Mouse (Mus musculus): Measurements from ENCODE around the gene Olfr901. TPM values are rescaled to one million over a fixed set of nuclear protein-coding genes. Genes with fewer than 3 reads are reported as not detected.
"Not testable (repeated sequence)": the region's sequence is repeated elsewhere in the genome, so short reads cannot be mapped to it uniquely, and the experiment has no call there.

Olfr901 gene
- not detected in 2 replicates for polyA plus RNA-seq (2015; fragmentation: Nextera tagmentation; extraction: Ambion mirVana)

GRCm38 (mm10) chr9:38429155-38429554 is at the start of gene Olfr901:
Olfr901 (plus strand) TSS chr9:38429455.
- no peak within 1 kb of the TSS for H3K4me2 ChIP-seq
- WGBS, result 76% methylated on average over 1 of the region's 1 CpGs
- no peaks in the 10 kb centered on the region for H3K4me1 ChIP-seq

GRCm38 (mm10) chr9:38401398-38401797 is 27.9 kb upstream of the Olfr901 start, which contains the start of gene Olfr147:
Olfr147 (plus strand) TSS chr9:38401698.
- Histone ChIP-seq H3K27me3 (replicated peaks) (no peaks in the 10 kb centered on the region), H3K9ac (no peak within 1 kb of the TSS), H3K27ac (replicated peaks) (no peak within 1 kb of the TSS), H3K36me3 (no peaks in the 10 kb centered on the region), H3K9me3 (no peaks in the 10 kb centered on the region), H3K4me3 (no peak within 1 kb of the TSS), H3K4me1 (no peaks in the 10 kb centered on the region), H3K4me2 (no peak within 1 kb of the TSS)
- 64% methylated on average over 1 of the region's 1 CpGs for WGBS
- ATAC-seq (ENCODE audit: extremely low read depth, insufficient number of reproducible peaks, low FRiP score, low TSS enrichment), result no peak

More at GRCm38 (mm10) chr9:38429155-38429554, at the start of gene Olfr901:
- H3K36me3 ChIP-seq, result no peaks in the 10 kb centered on the region
- no peaks in the 10 kb centered on the region for H3K27me3 ChIP-seq (replicated peaks)
- no peak within 1 kb of the TSS for H3K27ac ChIP-seq (replicated peaks)
- peaks cover 6% of the 10 kb centered on the region; the same call in 1 of the 2 replicates for H3K9me3 ChIP-seq
- ATAC-seq (ENCODE audit: extremely low read depth, insufficient number of reproducible peaks, low FRiP score, low TSS enrichment), result no peak
- no peak within 1 kb of the TSS for H3K9ac ChIP-seq
- no peak within 1 kb of the TSS for H3K4me3 ChIP-seq

- WGBS, result 74% methylated on average over 3 of the region's 3 CpGs
- H3K27me3 ChIP-seq (replicated peaks); H3K9ac ChIP-seq; H3K27ac ChIP-seq (replicated peaks); H3K9me3 ChIP-seq; H3K4me1 ChIP-seq; ATAC-seq (ENCODE audit: extremely low read depth, insufficient number of reproducible peaks, low FRiP score, low TSS enrichment); H3K36me3 ChIP-seq; H3K4me3 ChIP-seq; H3K4me2 ChIP-seq: not testable (repeated sequence)
Measured at GRCm38 (mm10) chr9:38407502-38407901, 21.8 kb upstream of the Olfr901 start.

- H3K4me1 ChIP-seq; H3K4me2 ChIP-seq; H3K9me3 ChIP-seq; ATAC-seq (ENCODE audit: extremely low read depth, insufficient number of reproducible peaks, low FRiP score, low TSS enrichment); H3K36me3 ChIP-seq; H3K9ac ChIP-seq; H3K4me3 ChIP-seq; H3K27me3 ChIP-seq (replicated peaks); H3K27ac ChIP-seq (replicated peaks): not testable (repeated sequence)
- 84% methylated on average over 14 of the region's 14 CpGs for WGBS
Measured at GRCm38 (mm10) chr9:38413502-38413901, 15.8 kb upstream of the Olfr901 start.

GRCm38 (mm10) chr9:38423801-38424200 is 5.5 kb upstream of the Olfr901 start:
- no peak overlapping the region for H3K27ac ChIP-seq (replicated peaks)
- no peak overlapping the region for H3K4me3 ChIP-seq
- H3K4me2 ChIP-seq, result no peak overlapping the region
- H3K9me3 ChIP-seq, result peaks cover 9% of the 10 kb centered on the region; the same call in 1 of the 2 replicates
- no peaks in the 10 kb centered on the region for H3K27me3 ChIP-seq (replicated peaks)
- no peaks in the 10 kb centered on the region for H3K4me1 ChIP-seq
- no peak for ATAC-seq (ENCODE audit: extremely low read depth, insufficient number of reproducible peaks, low FRiP score, low TSS enrichment)
- H3K36me3 ChIP-seq, result no peaks in the 10 kb centered on the region
- no peak overlapping the region for H3K9ac ChIP-seq

GRCm38 (mm10) chr9:38427026-38427425 is 2.2 kb upstream of the Olfr901 start:
- WGBS, result 31% methylated on average over 1 of the region's 1 CpGs
- no peak for ATAC-seq (ENCODE audit: extremely low read depth, insufficient number of reproducible peaks, low FRiP score, low TSS enrichment)
- no peaks in the 10 kb centered on the region for H3K4me1 ChIP-seq
- no peaks in the 10 kb centered on the region for H3K27me3 ChIP-seq (replicated peaks)
- peaks cover 6% of the 10 kb centered on the region; the same call in 1 of the 2 replicates for H3K9me3 ChIP-seq
- no peaks in the 10 kb centered on the region for H3K36me3 ChIP-seq
- H3K4me3 ChIP-seq, result no peak overlapping the region
- no peak overlapping the region for H3K27ac ChIP-seq (replicated peaks)
- no peak overlapping the region for H3K4me2 ChIP-seq
- no peak overlapping the region for H3K9ac ChIP-seq

- no peak for ATAC-seq (ENCODE audit: extremely low read depth, insufficient number of reproducible peaks, low FRiP score, low TSS enrichment)
Measured at GRCm38 (mm10) chr9:38447352-38447751, 18.1 kb downstream of the Olfr901 start, which contains the start of gene Olfr902. Olfr902 (plus strand) TSS chr9:38447652.

GRCm38 (mm10) chr9:38462844-38463243 is 33.6 kb downstream of the Olfr901 start, which contains the start of gene Olfr904:
Olfr904 (plus strand) TSS chr9:38463144.
- H3K27ac ChIP-seq (replicated peaks), result no peak within 1 kb of the TSS
- H3K4me2 ChIP-seq, result no peak within 1 kb of the TSS
- H3K9ac ChIP-seq, result no peak within 1 kb of the TSS
- no peaks in the 10 kb centered on the region for H3K4me1 ChIP-seq
- ATAC-seq (ENCODE audit: extremely low read depth, insufficient number of reproducible peaks, low FRiP score, low TSS enrichment), result no peak
- no peaks in the 10 kb centered on the region for H3K36me3 ChIP-seq
- no peak within 1 kb of the TSS for H3K4me3 ChIP-seq
- H3K27me3 ChIP-seq (replicated peaks), result no peaks in the 10 kb centered on the region
- H3K9me3 ChIP-seq, result no peaks in the 10 kb centered on the region

More at GRCm38 (mm10) chr9:38447352-38447751, 18.1 kb downstream of the Olfr901 start, which contains the start of gene Olfr902:
- Histone ChIP-seq H3K27ac (replicated peaks) (no peak within 1 kb of the TSS), H3K4me3 (no peak within 1 kb of the TSS), H3K27me3 (replicated peaks) (no peaks in the 10 kb centered on the region), H3K36me3 (no peaks in the 10 kb centered on the region), H3K9ac (no peak within 1 kb of the TSS), H3K4me1 (no peaks in the 10 kb centered on the region), H3K9me3 (no peaks in the 10 kb centered on the region), H3K4me2 (no peak within 1 kb of the TSS)
- 83% methylated on average over 5 of the region's 5 CpGs for WGBS

GRCm38 (mm10) chr9:38470807-38471206 is 41.6 kb downstream of the Olfr901 start, which contains the start of gene Olfr905:
Olfr905 (plus strand) TSS chr9:38471107.
- Histone ChIP-seq H3K27ac (replicated peaks) (no peak within 1 kb of the TSS), H3K9ac (no peak within 1 kb of the TSS), H3K36me3 (no peaks in the 10 kb centered on the region), H3K9me3 (no peaks in the 10 kb centered on the region), H3K4me3 (no peak within 1 kb of the TSS), H3K27me3 (replicated peaks) (no peaks in the 10 kb centered on the region), H3K4me1 (no peaks in the 10 kb centered on the region), H3K4me2 (no peak within 1 kb of the TSS)
- no peak for ATAC-seq (ENCODE audit: extremely low read depth, insufficient number of reproducible peaks, low FRiP score, low TSS enrichment)

Other genes with a start within 250 kb of the Olfr901 start
- gene Olfr891, start 248.6 kb upstream of the Olfr901 start, polyA plus RNA-seq (2015; fragmentation: Nextera tagmentation; extraction: Ambion mirVana), result not detected in 2 replicates
- not detected in 2 replicates for gene Olfr893, start 221.1 kb upstream of the Olfr901 start, polyA plus RNA-seq (2015; fragmentation: Nextera tagmentation; extraction: Ambion mirVana)
- not detected in 2 replicates for gene Olfr894, start 211.4 kb upstream of the Olfr901 start, polyA plus RNA-seq (2015; fragmentation: Nextera tagmentation; extraction: Ambion mirVana)
- not detected in 2 replicates for gene Olfr143, start 176.7 kb upstream of the Olfr901 start, polyA plus RNA-seq (2015; fragmentation: Nextera tagmentation; extraction: Ambion mirVana)
- gene Olfr895, start 161.6 kb upstream of the Olfr901 start, polyA plus RNA-seq (2015; fragmentation: Nextera tagmentation; extraction: Ambion mirVana), result not detected in 2 replicates
- not detected in 2 replicates for gene Olfr896-ps1, start 138.3 kb upstream of the Olfr901 start, polyA plus RNA-seq (2015; fragmentation: Nextera tagmentation; extraction: Ambion mirVana)
- not detected in 2 replicates for gene Olfr25, start 100.4 kb upstream of the Olfr901 start, polyA plus RNA-seq (2015; fragmentation: Nextera tagmentation; extraction: Ambion mirVana)
- gene Olfr898, start 81.0 kb upstream of the Olfr901 start, polyA plus RNA-seq (2015; fragmentation: Nextera tagmentation; extraction: Ambion mirVana), result not detected in 2 replicates
- gene Olfr250, start 62.6 kb upstream of the Olfr901 start, polyA plus RNA-seq (2015; fragmentation: Nextera tagmentation; extraction: Ambion mirVana), result not detected in 2 replicates
- gene Olfr251, start 52.4 kb upstream of the Olfr901 start, polyA plus RNA-seq (2015; fragmentation: Nextera tagmentation; extraction: Ambion mirVana), result not detected in 2 replicates
- not detected in 2 replicates for gene Olfr147, start 27.8 kb upstream of the Olfr901 start, polyA plus RNA-seq (2015; fragmentation: Nextera tagmentation; extraction: Ambion mirVana)
- gene Olfr902, start 18.2 kb downstream of the Olfr901 start, polyA plus RNA-seq (2015; fragmentation: Nextera tagmentation; extraction: Ambion mirVana), result not detected in 2 replicates
- not detected in 2 replicates for gene Olfr904, start 33.7 kb downstream of the Olfr901 start, polyA plus RNA-seq (2015; fragmentation: Nextera tagmentation; extraction: Ambion mirVana)
- not detected in 2 replicates for gene Olfr905, start 41.7 kb downstream of the Olfr901 start, polyA plus RNA-seq (2015; fragmentation: Nextera tagmentation; extraction: Ambion mirVana)
- gene Olfr906, start 57.6 kb downstream of the Olfr901 start, polyA plus RNA-seq (2015; fragmentation: Nextera tagmentation; extraction: Ambion mirVana), result not detected in 2 replicates
- gene Olfr907, start 66.3 kb downstream of the Olfr901 start, polyA plus RNA-seq (2015; fragmentation: Nextera tagmentation; extraction: Ambion mirVana), result not detected in 2 replicates
- gene Olfr911-ps1, start 92.1 kb downstream of the Olfr901 start, polyA plus RNA-seq (2015; fragmentation: Nextera tagmentation; extraction: Ambion mirVana), result not detected in 2 replicates
- gene Olfr910, start 108.4 kb downstream of the Olfr901 start, polyA plus RNA-seq (2015; fragmentation: Nextera tagmentation; extraction: Ambion mirVana), result not detected in 2 replicates
- gene Olfr912, start 150.7 kb downstream of the Olfr901 start, polyA plus RNA-seq (2015; fragmentation: Nextera tagmentation; extraction: Ambion mirVana), result not detected in 2 replicates
- gene Olfr913, start 163.3 kb downstream of the Olfr901 start, polyA plus RNA-seq (2015; fragmentation: Nextera tagmentation; extraction: Ambion mirVana), result not detected in 2 replicates
- gene Olfr914, start 175.6 kb downstream of the Olfr901 start, polyA plus RNA-seq (2015; fragmentation: Nextera tagmentation; extraction: Ambion mirVana), result not detected in 2 replicates
- gene Olfr916, start 230.4 kb downstream of the Olfr901 start, polyA plus RNA-seq (2015; fragmentation: Nextera tagmentation; extraction: Ambion mirVana), result not detected in 2 replicates
- gene Olfr917, start 236.4 kb downstream of the Olfr901 start, polyA plus RNA-seq (2015; fragmentation: Nextera tagmentation; extraction: Ambion mirVana), result not detected in 2 replicates
- gene Olfr918, start 245.1 kb downstream of the Olfr901 start, polyA plus RNA-seq (2015; fragmentation: Nextera tagmentation; extraction: Ambion mirVana), result not detected in 2 replicates